Mouse (Mus musculus) skeletal muscle tissue, adult 2 months (tissue): ENCODE results near the gene Prr29.
"Not testable (repeated sequence)": the region's sequence is repeated elsewhere in the genome, so short reads cannot be mapped to it uniquely, and the experiment has no call there.

Experiments
- DNase-seq: peaks from one replicate; pipeline ENCODE4 v3.0.0-alpha.2; 2012; ENCODE audit warnings: low read depth, low spot score

Prr29 gene

DNA sequence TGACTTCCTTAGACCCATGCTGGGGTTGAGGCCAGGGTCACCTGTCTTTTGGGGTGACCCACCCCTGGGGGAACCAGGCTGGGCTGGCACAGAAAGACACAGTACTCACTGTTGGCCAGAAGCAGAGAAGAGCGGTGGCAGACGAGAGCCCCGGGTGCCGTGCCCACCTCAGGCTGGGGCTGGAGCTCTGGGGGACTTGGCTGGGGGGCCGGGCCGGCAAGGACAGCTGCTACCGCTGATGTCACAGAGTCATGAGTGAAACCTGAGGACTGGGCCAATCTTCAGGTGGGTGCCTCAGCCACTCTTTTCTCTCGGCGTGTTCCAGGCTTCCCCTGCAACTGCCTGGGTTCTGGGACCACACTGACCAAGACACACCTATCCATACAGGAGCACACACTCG, at the start of gene Prr29:
Gene Prr29, plus strand, starts transcription at position 107 of the 400 bp plus-strand sequence.
- DNase-seq, result peak; percentile 86

DNA sequence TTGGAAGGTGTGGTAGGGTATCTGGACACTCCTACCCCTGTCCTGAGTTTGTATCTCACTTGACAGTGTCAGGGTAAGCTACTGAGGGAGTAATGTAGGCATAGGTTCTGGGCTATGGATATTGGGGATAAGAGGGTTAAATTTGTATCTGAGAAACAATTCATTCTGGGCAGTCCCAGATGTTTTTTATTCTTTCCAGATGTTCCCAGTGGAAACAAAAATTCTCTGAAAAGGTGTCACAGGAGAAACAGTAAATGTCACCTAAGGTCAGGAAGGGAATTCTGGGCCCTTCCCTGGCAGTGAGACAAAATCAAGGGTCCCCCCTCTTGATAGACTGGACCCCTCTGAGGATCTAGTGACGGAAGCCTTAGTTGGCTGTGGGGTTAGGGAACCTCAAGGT, 48.9 kb upstream of the Prr29 start:
- DNase-seq, result no peak

DNA sequence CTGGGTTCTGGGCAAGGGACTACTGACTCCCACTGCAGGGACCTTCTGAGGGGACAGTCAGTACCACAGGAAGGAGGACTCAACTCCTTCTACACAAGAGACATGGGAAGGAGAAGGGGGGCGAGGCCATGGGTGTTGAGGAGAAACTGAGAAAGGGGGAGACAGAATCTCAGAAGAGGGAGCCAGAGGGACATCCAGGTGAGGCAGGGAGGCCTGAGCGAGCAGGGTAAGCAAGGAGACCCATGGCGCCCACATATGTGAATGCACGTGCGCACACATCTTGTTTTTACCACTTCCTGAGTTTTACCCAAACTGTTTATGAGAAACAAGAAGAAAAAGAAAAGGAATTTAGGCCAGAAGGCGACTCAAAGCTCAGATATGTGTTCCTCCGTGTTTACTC, 47.5 kb upstream of the Prr29 start:
- DNase-seq, result no peak

DNA sequence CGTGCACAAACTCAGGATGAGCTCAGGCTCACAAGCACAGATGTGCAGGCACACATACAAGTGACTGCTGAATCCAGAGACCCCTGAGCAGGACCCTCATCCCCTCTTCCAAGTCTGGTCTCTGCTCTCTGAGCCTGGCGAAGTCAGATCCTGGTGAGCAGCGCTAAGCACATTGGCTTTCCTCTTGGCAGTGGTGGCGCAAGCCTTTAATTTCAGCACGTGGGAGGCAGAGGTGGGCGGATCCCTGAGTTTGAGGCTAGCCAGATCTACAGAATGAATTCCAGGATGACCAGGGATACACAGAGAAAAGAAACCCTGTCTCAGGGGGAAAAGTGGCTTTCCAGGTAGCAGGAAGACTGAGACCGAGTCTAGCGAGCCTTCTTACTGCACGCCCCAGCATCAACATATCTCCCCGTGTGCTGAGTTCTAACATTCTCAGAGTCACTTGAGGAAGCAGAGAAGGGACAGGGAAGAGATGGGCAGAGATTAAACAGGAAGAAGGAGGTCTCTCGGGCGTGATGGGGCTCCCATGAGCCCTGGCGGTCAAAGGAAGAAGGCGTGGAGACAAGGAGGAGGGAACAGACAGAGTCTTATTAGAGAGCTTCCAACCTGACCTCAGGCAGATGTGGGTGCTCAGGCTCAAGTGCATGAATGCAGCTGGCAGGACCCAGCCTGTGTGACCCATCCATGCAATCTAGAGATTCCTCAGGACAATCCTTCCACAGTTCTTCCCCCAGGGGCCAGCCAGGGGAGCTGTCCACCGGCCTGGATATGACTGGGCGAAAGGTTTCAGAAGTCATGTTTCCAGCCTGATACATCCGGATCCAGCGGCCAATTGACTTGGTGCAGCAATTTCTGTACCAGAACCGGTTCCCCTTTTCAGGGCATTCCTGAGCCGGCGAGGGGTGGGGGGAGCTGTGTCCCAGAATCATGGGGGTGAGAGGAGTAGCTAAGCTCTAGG, 46.6 kb upstream of the Prr29 start:
- DNase-seq, result no peak

DNA sequence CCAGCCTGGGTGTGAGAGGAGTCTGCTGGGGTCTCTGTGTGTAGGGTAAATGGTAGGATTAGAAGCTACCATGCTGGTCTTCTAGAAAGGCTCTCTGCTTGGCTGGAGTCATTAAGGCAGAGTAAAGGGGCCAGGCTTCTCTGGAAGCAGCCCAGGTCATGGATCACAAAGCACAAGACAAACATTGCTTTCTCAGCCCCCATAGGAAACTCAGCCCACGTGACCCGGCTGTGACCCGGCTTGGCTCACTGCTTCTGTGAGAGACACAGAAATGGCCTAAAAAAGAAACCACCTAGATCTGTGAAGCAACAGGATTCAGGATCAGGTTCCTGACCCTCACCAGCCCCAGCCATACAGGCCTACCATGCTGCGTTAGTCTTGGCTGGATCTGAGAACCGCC, 40.4 kb upstream of the Prr29 start:
- no peak for DNase-seq

DNA sequence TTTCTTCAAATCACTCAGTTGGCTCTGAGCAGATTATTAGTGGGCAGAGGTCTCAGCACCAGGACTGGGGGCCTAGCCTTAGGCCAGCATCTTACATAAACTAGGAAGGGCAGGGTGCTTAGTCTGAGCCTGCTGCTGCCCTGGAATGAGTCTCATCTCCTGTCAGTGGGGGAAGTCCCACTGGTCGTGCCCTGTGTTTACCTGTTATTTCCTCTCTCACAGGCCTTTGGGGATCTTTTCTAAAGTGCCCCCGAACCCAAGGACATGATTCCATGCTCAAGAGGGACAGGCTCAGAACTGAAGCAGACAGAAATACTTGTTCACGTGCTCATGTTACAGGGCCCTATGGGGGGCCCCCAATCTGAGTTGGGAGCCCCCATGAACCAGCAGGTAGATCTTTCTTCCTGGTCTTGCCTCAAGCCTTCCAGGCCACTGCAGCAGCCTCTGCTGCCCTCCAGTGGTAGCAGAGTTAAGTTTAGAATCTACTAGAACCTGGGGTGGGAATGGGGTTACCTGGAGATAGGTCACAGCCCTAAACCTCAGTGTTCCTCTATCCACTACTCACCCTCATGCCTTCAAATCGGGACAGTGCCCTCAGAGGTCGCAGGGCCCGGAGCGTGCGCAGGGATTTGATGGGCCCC, 39.6 kb upstream of the Prr29 start:
- no peak for DNase-seq

DNA sequence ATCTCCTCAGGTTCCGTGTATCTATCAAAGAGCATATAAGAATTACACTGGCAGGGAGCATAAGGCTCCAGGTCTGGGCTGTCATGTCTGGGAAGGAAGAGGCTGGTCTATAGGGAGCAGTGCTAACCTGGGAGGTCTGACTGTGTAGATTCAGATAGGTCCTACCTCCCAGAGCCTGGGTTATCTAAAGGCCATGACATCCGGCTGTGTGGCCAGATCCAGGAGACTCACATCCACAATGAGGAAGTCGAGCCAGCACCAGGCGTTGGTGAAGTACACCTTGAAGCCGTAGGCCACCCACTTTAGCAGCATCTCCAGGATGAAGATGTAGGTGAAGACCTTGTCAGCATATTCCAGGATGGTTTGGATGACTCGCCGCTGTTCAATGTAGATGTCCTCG, 38.8 kb upstream of the Prr29 start:
- no peak for DNase-seq

DNA sequence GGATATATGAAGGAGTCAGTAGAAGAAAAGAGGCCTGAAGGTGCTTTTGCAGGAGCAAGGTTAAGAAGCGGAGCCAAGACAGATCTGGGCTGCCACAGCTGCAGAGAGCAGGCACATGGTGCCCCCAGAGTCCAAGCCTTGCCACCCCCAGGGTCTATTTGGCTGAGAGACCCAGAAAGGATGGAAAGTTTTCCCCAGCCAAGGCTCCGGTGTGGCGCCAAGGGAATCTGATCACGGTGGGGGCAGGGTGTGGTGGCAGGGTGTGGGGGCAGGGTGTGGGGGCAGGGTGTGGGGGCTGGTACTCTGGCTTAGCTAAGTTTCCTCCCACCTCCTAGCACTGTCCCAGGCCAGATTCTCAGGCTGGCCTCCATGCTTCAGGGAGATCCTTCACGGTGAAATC, 36.8 kb upstream of the Prr29 start:
- peak; percentile 81 for DNase-seq

DNA sequence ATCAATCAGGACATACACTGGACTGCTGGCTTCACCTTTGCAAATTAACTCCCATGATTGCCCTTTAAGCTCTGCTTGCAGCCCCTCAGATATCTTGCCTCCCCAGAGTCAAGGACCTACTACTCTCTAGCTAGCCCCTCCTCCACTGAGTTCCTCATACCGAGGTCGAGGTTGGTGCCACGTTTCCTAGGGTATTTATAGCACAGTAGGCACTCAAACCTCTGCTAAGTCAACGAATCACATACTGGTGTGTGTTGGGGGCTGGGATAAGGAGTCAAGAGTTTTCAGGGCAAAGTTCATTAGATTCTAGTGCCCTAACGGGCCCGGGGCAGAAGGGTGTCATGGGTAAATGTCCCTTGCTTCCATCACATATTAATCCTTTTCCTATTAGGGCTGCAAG, 36.1 kb upstream of the Prr29 start:
- DNase-seq, result peak; percentile 85

DNA sequence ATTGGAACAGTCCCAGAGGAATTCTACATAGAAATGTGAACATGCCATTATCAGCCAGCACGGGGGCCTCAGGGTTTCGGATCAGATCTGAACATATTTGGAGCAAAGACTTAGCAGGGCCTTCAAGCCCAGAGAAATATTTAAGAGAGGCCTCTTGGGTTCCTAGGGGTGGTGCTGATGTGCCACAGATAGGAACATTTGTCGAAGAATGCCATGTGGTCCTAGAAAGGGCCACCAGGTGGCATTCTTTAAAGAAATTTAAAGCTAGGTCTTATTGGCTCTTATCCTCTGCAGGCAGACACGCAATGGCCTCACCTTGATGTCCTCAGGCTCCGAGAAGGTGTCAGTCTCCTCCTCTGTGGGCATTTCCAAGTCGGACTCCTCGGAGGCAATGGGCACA, 35.6 kb upstream of the Prr29 start:
- DNase-seq, result peak; percentile 66

DNA sequence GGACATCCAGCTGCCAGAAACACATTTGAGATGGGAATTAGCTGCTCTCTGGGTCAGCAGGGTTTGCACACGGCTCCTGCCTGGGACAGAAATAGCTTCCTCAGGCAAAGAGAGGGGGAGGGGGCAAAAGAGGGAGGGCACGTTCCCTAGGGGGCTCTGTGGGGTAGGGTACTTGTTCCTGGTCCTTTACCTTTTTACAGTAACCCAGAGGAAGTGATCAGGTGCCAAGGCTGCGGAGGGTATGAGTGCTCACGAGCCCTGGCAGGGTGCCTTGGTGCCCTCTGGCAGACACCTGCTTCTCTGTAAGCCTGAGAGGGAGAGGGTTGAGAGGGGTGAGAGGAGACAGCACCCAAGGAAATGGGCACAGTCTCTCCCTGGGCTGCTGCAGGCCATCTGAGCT, 32.8 kb upstream of the Prr29 start:
- DNase-seq, result peak; percentile 72

DNA sequence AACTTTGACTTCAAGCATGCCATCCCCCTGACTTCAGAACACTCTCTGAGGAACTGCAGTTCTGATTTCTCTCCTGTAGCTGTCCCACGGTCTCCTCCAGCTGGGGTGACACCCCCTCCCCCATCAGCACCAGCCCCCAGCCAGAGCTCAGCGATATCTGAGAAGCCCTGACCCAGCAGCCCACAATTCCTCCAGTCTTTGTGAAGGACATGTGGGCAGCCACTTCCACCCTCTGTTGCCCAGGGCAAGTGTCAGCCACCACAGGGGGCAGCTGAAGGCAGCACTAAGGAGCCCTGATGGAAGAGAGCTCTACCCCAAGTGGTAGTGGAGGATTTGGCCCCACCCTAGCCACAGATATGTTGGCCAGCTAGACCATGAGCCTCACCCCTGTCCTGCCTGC, 31.2 kb upstream of the Prr29 start:
- peak; percentile 88 for DNase-seq

DNA sequence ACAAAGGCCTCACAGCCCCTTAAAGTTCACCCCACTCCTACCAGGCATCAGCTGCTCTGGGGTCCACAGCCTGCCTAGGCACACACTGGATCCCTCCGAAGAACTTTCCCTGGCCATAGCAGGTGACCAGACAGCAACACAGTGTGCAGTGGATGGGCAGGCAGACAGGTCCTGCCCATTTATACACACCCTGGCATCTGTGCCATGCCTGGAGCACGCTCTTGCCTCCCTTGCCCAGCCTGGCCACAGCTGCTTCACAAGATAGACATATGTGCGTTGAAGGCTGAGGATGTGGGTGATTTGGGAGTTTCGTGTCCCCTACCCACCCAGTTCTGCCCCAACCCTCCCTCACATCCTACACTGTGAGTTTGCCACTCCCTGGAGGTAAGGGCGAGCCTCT, 27.2 kb upstream of the Prr29 start:
- DNase-seq, result peak; percentile 63

DNA sequence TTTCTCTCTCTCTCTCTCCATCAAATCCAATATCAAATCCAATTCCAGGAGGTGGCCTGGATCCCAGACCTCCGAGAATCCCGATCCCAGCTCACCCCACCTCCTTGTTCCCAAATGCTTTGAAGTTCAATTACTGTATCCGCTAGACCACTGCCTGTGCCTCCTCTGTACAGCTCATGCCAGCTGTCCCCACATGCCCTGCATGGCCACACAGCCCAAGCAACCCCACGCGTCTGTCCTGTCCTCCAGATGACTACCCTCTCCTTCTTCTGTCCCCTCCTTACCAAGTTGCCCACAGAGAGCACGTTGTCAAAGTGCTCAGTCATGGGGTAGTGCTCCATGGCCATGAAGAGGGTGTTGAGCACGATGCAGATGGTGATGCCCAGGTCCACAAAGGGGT, 26.4 kb upstream of the Prr29 start:
- no peak for DNase-seq

DNA sequence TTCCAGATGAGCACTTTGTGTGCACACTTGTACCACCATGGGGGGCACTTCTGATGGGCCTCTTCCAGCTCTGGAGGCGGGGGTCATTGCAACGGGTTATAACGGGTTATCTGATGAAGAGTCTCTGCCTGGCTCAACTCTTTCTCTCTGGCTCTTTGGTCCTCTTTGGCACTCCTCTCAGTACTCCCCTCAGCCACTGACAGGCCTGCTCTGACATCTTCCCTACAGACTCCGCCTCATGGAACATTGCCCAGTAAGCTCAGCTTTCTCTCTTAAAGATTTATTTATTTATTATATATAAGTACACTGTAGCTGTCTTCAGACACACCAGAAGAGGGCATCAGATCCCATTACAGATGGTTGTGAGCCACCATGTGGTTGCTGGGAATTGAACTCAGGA, 25.9 kb upstream of the Prr29 start:
- DNase-seq, result not testable (repeated sequence)

DNA sequence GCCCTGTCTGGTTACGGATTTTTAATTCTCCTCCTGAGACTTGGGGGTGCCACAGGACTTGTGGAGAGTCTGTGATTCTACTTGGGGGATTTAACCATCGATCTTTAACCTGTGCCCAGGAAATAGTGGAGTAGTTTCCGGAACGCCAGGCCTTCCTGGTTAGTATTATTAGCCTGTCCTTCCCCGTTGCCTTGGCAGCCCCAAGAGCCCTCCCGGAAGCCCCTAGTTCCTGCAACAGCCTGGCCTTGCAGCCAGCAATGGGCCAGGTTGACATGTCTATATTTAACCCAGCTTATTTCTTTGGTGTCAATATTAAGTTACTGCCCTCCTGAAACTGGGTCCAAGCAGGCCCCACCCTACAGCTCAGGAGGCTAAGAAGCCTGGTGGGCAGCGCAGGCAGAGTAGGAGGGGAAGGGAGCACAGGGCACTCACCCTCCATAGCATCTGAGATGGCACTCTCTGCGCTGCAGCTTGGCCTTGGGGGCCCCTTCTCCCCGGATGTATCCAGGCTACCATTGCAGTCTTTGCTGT, 24.2 kb upstream of the Prr29 start:
- peak; percentile 73 for DNase-seq

DNA sequence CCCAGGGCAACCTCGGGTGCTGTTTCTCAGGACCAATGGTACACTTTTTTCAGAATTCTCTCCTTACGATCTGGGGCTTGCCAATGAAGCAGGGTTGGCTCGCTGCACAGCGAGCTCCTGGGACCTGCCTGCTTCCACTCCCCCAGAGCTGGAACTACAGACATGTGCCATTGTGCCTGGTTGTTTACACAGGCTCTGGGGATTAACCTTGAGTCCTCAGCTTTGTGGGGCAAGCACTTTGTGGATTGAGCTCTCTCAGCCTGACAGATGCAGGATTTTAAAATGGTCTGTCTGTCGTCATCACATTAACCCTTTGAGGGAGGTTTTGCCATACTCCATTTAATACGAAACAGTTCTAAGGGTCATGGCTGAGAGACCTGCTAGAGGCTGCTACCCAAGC, 20.4 kb upstream of the Prr29 start:
- DNase-seq, result no peak

DNA sequence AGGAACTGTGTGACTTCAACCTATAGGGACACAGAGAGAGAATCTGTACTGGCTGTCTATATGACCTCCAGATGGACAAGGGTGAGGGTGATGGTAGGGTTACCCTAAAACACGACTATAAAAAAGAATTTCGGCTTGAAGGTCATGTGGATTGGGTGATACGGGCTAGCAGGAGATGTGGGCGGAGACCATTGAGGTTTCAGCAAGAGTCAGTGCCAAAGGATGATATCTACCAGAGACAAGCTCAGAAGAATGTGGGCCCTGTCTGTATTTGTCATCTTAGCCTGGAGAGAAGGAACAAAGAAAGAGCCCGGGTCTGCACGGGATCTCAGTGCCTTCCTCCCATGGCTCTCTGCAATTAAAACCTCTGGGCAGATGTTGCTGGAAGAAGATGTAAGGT, 15.5 kb upstream of the Prr29 start:
- DNase-seq, result no peak

DNA sequence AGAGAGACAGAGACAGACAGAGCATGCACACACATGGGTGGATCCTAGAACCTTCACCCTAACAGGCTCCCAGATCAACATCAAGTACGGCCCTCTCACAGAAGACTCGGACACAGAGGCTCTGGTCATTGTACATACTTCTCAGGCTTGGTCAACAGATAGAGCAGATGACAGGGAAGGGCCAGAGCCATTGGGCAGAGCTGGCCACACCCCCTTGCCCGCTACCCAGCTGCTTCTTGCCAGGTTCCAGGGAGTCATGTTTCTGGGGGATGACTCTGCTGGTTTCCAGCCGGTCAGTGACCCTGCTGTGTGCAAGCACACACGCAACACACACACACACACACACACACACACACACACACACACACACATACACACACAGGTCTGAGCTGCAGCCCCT, 14.4 kb upstream of the Prr29 start:
- DNase-seq, result peak; percentile 93

DNA sequence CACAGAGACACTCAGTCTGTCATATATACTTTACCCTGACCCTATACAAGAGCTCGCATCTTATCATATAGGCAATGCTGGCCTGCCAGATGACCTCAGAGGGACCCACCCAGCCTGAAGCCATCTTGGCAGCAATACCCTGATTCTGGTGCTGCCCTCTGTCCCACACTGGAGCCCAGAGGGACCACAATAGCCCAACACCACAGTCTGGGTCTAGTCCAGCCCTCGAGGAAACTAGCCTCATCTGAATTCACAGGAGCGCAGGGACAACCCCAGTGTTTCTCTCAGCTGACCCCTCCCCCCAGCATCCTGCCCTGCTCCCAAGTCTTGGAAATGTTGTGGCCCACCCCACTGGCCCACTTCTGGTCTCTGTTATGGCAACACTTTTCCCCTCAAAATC, 14.0 kb upstream of the Prr29 start:
- DNase-seq, result no peak

DNA sequence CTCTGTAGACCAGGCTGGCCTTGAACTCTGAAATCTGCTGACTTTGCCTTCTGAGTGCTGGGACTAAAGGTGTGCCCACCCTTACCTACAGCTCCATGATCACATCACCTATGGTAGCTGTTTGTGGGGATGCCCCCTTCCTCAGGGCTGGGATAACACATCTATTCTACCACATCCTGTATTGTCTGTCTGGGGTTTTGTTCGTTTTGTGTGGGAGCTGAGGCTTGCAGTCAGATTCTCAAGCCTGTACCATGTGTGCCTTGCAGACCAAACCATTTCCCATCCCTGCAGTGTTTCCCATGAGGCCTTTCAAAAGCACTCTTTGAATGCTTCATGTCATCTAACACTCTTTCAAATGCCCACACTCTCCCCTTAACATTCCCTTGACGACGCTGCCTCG, 13.3 kb upstream of the Prr29 start:
- DNase-seq, result no peak

DNA sequence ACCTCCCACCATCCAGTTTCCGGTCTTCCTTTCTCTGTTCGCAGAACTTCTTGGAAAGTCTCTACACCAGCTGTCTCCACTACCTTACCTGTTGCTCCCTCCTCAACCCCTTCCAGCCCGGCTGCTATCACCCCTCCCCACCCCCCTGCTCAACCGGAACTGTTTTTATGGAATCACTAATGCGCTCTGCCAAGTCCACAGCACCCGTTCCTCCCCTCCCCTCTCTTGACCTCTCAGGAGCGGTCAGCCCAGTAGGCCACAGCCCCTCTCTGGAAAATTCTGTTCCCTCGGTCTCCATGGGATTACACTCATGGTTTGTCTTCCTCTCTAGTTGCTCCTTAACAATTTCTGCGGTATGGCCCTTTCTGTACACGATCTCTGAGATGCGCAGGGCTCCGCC, 12.1 kb upstream of the Prr29 start, which contains the start of gene Scn4a:
Gene Scn4a, minus strand, starts transcription at position 101 of the 400 bp plus-strand sequence.
- DNase-seq, result no peak

DNA sequence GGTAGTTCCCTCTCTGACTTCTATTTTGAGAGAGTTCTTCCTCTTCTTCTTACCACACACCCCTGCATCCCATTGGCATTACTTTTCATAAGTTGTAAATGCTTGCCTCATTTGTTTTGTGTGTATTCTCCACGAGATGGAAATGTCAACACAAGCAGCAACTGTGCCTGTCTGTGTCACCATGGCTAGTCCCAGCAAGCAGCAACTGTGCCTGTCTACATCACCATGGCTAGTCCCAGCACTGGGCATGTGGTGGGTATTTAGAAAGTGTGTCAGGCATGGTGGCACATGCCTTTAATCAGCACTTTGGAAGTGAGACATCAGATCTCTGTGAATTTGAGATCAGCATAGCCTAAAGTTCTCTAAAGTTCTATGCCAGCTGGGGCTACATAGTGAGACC, 11.1 kb upstream of the Prr29 start:
- DNase-seq, result no peak
